Mouse (Mus musculus) macrophage (primary cell): ENCODE measurements at regions not wholly inside any gene's neighbourhood (a gene's known extent, or its start where the extent isn't known, plus 50 kb on each side); places are given as distances from the start of the nearest gene placed in this dataset.
A peak's percentile ranks its signal among the peaks of the same experiment; 100 is the strongest.

Experiments used
- H3K27ac ChIP-seq: fragments of 350-480 bp; formaldehyde crosslinking; 2 replicates; pipeline ENCODE4 v1.9.0; 2021
- H3K36me3 ChIP-seq: fragments of 350-480 bp; formaldehyde crosslinking; 2 replicates; pipeline ENCODE4 v1.9.0; 2021; ENCODE audit errors: inconsistent target
- H3K4me3 ChIP-seq: fragments of 350-480 bp; formaldehyde crosslinking; 2 replicates; pipeline ENCODE4 v1.9.0; 2021; ENCODE audit errors: inconsistent target
- H3K79me2 ChIP-seq: fragments of 350-480 bp; formaldehyde crosslinking; 2 replicates; pipeline ENCODE4 v1.9.0; 2021; ENCODE audit errors: inconsistent target
- WGBS: methylation state at CpG from one replicate; pipeline ENCODE4 v1.1.7; 2026; ENCODE audit warnings: inconsistent platforms; ENCODE audit not compliant: missing documents; 5-methylcytosine and 5-hydroxymethylcytosine counted together

DNA sequence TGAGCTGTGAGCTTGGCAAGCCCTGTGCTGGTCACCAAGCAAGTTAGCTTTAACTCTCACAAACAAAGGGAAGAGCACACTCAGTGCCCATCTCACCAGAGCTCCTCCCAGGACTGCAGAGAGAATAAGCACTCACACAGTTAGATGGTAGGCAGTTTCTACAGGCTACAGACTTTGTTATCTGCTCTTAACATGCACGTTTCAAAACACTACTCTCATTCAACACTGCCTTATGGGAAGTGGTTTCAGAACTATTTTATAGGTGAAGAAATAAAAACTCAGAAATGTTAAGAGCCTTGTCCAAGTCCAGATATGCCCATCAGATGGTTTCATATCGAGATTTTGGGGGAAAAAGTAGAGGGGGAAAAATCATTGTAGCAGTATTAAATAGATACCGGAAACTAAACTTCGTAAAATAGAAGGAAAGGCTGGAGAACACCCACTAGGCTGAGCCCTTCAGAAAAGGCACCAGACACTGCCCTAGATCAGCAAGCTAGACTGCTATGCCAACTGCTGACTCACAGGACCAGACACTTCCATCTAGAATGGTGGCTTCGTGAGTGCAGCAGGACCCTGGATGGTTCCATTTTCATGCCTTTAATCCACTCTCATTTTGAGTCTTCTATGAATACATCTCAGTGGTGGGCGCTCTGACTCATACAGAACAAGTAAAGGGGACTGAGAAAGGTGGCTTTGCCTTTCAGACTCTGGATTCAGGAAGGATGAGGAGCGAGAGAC, 51.3 kb upstream of the Serbp1 start:
- Histone ChIP-seq H3K79me2 (no peaks in the 10 kb centered on the region), H3K27ac (no peak overlapping the region), H3K4me3 (no peak overlapping the region), H3K36me3 (no peaks in the 10 kb centered on the region)
- 56% methylated on average over 7 of the region's 7 CpGs for WGBS

DNA sequence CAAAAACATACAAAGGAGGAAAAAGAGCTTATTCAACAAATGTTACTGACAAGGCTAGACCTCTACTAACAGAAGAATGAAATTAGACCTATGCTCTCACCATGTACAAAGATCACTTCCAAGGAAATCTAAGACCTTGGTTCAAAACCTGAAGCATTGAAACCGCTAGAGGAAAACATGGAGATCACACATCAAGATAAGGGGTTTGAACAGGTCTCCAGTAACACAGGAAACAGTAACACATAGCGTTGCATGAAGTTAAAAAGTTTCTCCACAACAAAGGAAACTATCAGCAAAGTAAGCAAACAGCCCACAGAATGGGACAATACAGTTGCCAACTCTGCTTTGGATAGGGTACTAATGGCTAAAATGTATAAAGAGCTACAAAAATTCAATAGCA, 53.3 kb upstream of the Serbp1 start:
- no peak overlapping the region for H3K4me3 ChIP-seq
- WGBS: 58% methylated on average over 2 of the region's 2 CpGs
- no peaks in the 10 kb centered on the region for H3K79me2 ChIP-seq
- no peaks in the 10 kb centered on the region for H3K36me3 ChIP-seq
- H3K27ac ChIP-seq: no peak overlapping the region

DNA sequence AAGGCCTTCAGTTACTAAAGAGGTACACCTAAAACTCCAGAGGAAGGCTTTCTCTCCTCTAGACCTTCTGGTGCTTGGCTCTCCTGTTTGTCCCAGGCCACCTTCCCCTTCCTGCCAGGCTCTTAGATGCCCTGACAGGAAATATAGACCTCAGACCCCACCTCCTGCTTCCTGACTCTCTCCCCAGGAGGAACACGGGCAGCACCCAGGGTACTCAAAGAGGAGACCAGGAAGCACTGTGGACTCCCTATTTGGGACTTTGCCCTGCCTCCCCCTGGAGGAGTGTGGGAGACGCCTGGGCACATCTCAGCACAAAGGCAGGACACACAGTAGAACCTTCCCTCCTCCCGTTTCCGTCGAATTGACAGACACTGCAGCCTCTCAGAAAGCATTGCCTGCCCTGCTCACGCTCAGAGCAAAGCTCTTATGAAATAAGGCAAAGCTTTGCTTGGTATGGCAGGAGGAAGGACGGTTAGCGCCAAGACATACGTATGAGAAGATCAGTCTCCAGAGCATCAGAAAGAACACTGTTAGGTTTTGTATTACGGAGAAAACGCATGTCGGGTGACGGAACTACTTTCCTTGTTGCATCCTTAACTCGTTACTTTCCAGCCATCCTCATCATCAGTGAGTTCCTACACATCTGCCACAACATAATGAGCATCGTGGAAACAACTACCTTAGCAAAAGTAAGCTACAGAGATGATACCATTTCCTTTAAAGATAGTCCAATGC, 54.3 kb upstream of the Serbp1 start:
- 27% methylated on average over 15 of the region's 15 CpGs for WGBS
- Histone ChIP-seq H3K4me3 (no peak overlapping the region), H3K36me3 (no peaks in the 10 kb centered on the region), H3K79me2 (no peaks in the 10 kb centered on the region), H3K27ac (no peak overlapping the region)

DNA sequence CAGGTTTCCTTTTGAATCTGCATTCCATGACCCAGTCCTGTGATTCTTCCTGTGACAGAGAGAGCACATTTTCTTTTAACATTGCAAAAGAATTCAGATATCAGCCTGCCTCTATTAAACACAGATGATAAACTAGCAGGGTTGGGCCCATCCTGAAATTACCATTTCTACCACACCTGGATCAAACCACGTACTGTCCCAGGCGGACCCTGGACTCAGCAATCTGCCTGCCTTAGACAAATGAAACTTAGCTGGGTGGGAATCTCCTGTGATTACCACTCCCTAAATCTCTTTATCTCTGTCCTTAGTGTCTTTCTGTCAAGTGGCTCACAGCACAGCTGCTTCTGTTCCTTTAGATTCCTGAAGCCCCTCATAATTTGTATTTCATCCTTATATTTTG, 55.5 kb upstream of the Serbp1 start:
- H3K4me3 ChIP-seq: no peak overlapping the region
- no peaks in the 10 kb centered on the region for H3K36me3 ChIP-seq
- no peak overlapping the region for H3K27ac ChIP-seq
- H3K79me2 ChIP-seq: no peaks in the 10 kb centered on the region
- WGBS: 93% methylated on average over 2 of the region's 2 CpGs

DNA sequence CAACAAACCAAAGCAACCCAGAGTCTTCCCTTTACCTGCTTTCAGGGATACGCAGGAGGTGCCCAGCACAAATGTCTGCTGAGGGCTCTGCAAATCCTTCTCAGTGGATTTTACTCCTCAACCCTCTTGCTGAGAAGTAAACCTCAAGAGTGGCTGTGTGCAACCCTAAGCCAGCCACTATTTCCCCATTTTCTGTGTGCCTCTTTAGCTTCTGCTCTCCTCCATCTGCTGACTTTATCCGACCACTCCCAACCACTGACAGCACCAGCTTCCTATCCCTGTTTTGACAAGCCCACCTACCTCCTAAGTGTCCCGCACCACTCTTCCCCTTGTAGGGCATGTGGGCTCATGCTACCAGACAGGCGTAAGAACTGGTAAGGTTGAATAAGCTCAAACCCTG, 56.5 kb upstream of the Serbp1 start:
- no peak overlapping the region for H3K27ac ChIP-seq
- 29% methylated on average over 4 of the region's 4 CpGs for WGBS
- no peak overlapping the region for H3K4me3 ChIP-seq
- H3K36me3 ChIP-seq: no peaks in the 10 kb centered on the region
- no peaks in the 10 kb centered on the region for H3K79me2 ChIP-seq

DNA sequence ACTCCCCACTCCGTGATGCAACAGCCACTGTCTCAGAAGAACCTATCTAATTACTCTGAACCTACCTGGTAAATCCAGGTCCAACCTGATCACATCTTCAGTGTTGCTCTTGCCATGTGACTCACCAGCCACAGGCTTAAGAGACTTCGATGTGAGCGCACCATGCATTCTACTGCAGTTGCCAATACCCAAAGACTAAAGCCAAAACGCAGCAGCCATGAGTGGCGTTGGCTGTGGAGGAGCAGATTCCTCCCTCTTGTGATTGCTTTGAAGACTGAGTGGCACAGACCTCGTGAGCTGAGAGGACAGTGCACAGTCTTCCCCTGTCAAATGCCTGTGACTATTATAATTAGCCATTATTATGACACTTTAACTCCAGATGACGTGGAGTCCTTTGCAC, 58.6 kb upstream of the Serbp1 start:
- 94% methylated on average over 7 of the region's 7 CpGs for WGBS
- Histone ChIP-seq H3K36me3 (no peaks in the 10 kb centered on the region), H3K27ac (no peak overlapping the region), H3K79me2 (no peaks in the 10 kb centered on the region), H3K4me3 (no peak overlapping the region)

DNA sequence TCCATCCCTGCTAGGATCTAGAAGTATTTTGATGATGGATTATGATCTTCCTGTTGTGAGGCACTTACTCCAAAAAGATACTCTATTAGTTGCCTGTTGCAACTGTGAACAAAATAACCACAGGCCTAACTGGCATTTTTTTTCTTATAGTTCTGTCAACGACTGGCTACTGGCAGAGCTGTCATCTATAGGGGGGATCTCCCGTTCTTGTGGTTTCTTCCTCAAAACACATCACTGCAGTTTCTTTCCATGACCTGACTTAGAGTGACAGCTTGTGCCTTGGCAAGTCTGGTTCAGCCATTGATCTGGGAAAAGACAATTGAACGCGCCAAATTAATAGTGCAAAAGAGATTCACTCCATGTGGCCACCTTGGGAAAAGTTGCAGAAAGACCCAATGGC, 59.4 kb upstream of the Serbp1 start:
- no peaks in the 10 kb centered on the region for H3K79me2 ChIP-seq
- H3K36me3 ChIP-seq: no peaks in the 10 kb centered on the region
- no peak overlapping the region for H3K27ac ChIP-seq
- H3K4me3 ChIP-seq: no peak overlapping the region
- WGBS: 45% methylated on average over 4 of the region's 4 CpGs

DNA sequence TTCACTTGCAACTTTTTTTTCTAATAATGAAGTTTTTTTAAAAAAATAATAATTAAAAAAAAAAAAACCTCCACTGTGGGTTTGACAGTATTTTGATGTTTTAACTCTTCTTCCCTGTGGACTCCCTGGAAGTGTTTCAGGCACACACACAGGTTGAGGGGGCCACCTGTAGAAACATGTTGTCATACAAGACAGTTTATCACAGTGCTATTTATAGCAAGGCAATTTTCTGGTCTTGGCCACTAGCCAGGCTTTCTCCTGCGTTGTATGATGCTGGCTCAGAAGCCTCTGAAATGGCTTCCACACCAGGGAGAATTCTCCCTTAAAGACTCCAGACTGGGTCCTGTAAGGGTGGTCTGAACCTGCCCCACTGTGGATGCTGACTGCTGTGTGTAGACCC, 59.9 kb upstream of the Serbp1 start:
- Histone ChIP-seq H3K79me2 (no peaks in the 10 kb centered on the region), H3K4me3 (no peak overlapping the region), H3K36me3 (no peaks in the 10 kb centered on the region), H3K27ac (no peak overlapping the region)
- 30% methylated on average over 1 of the region's 1 CpGs for WGBS

DNA sequence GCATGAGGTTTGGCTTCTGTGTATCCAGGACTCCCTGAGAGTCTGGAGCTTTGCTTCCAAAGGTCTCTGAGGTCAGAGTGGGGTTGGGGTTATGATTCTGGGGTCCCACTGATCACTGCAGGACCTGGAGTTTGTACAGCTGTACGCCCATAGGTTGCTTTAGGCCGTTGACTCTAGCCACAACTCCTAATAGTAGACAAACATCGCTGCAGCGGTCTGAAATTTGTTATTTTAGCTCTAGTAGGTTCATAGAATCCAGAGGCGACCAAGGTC, 67.4 kb upstream of the Serbp1 start:
- WGBS: 88% methylated on average over 5 of the region's 5 CpGs
- no peaks in the 10 kb centered on the region for H3K79me2 ChIP-seq
- no peak overlapping the region for H3K27ac ChIP-seq
- no peaks in the 10 kb centered on the region for H3K36me3 ChIP-seq
- peak overlapping the region; percentile 2; the same call in 1 of the 2 replicates for H3K4me3 ChIP-seq

DNA sequence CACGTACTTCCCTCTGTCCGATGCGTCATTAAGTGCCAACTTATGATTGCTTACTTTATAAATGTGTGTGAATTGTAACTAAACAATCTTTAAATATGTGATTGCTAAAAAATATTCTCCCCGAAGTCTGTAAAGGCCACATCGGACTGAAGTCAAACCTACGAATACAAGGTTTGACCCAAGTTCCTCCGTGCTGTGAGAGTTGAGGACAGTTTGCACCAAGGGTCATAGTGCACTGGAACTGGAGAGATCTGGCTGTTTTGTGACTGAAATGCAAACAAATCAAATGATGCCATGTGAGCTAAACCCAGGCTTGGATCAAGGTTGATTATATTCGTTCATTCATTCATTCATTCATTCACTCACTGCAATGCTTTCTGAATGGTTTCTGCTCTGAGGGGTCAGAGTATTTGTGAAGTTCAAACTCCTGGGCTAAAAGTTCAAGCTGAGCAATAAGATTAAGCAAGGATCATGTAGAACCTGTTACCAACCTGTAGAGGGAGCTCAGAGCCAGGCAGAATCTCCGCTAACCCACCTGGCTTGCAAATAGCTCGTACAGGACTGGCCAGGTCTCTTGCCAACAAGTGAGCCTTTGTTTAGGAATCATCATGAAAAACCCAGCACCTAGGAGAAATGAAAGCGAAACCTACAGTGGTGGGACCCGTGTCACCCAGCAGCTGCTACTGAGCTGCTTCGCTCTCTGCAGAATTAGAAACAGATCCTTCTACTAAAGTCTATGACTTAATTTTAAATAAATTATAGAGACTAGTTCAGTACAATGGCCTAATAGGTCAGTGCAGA, 67.9 kb upstream of the Serbp1 start:
- WGBS: 48% methylated on average over 13 of the region's 13 CpGs
- Histone ChIP-seq H3K4me3 (peak overlapping the region; percentile 2; the same call in 1 of the 2 replicates), H3K27ac (no peak overlapping the region), H3K36me3 (no peaks in the 10 kb centered on the region), H3K79me2 (no peaks in the 10 kb centered on the region)

DNA sequence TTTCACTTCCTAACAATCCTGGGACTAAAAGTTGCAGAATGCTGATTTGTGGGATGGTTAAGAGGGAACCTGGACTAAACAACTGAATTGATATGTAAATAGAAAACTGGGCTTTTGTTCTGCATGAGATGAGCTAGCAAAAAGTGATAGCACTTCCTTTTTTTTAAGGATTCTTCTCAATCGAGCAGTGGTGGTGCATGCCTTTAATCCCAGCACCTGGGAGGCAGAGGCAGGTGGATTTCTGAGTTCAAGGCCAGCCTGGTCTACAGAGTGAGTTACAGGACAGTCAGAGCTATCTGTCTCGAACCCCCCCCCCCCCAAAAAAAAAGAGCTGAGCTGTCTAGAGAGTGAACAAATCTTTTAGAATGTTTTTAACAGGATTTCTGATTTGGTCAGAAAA, 69.2 kb upstream of the Serbp1 start:
- no peak overlapping the region for H3K27ac ChIP-seq
- peak overlapping the region; percentile 5; the same call in 1 of the 2 replicates for H3K4me3 ChIP-seq
- WGBS: 33% methylated on average over 1 of the region's 2 CpGs
- H3K79me2 ChIP-seq: no peaks in the 10 kb centered on the region
- H3K36me3 ChIP-seq: no peaks in the 10 kb centered on the region

DNA sequence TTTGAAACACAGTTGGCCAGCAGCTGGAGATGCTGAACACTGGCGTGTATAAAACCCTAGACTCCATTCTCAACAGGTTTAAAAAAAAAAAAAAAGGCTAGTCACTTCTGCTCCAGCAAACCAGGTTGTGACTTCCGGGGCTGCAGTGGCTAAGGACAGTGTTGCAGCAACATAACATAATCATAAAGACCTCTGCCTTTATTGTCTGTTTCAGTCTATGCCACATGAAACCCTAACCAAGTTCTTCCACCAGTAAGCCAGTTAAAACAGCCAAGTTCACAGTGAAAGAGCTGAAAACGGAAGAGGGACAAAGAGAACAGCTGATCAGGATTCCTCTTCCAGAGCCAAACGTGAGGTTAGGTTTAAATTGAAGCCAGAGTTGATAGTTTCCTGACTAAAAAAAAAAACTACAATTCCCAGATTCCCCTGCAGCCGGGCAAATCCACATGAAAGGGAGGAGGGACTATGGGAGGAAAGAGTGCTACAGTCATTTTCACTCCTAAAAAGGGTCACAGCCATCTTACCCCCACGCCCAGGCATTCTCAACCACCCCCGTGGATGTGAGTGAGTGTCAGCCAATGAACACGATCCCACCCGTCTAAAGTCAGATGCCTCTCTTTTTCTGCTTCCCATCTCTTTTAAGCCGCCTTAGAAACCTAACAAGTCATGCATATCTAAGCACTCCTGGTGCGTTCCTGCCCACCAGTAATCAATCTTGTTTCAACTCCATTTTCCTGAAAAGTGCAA, 69.8 kb upstream of the Serbp1 start:
- H3K36me3 ChIP-seq: no peaks in the 10 kb centered on the region
- peak overlapping the region; percentile 5; the same call in 1 of the 2 replicates for H3K4me3 ChIP-seq
- no peaks in the 10 kb centered on the region for H3K79me2 ChIP-seq
- 34% methylated on average over 11 of the region's 11 CpGs for WGBS
- H3K27ac ChIP-seq: no peak overlapping the region

DNA sequence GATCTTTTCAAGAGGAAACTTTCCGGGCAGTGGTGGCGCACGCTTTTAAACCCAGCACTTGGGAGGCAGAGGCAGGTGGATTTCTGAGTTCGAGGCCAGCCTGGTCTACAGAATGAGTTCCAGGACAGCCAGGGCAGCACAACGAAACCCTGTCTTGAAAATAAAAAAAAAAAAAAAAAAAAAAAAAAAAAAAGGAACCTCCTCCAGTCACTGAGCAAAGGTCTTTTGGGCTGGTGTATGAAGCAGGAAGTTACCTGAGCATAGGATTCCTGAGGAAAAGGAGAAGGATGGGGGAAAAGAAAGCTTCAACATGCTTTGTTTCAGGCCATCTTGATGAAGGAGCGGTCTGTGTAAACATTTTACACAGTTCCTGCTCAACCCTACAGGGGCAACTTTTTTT, 72.9 kb upstream of the Serbp1 start:
- 79% methylated on average over 2 of the region's 6 CpGs for WGBS
- Histone ChIP-seq H3K4me3 (no peak overlapping the region), H3K27ac (no peak overlapping the region)

DNA sequence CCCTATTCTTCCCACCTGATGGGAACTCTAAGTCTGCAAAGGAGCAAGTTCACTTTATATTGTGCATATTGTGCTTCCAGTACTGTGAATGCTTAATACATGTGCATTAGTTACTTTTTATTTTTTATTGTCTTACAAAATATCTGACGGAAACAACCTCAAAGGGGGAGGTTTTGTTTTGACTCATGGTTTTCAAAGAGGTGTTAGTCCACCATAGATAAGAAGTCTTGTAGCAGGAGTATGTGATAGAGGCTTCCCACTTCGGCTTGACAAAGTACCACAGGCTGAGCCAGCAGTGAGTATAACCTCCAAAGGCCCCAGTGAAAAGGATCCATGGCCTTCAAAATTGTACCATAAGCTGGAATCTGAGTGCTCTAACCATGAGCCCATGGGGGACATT, 74.0 kb upstream of the Serbp1 start:
- 95% methylated on average over 2 of the region's 2 CpGs for WGBS
- Histone ChIP-seq H3K79me2 (no peaks in the 10 kb centered on the region), H3K36me3 (no peaks in the 10 kb centered on the region), H3K4me3 (no peak overlapping the region), H3K27ac (no peak overlapping the region)

More for the DNA sequence above, 72.9 kb upstream of the Serbp1 start:
- Histone ChIP-seq H3K36me3 (no peaks in the 10 kb centered on the region), H3K79me2 (no peaks in the 10 kb centered on the region)
